Mouse (Mus musculus) heart, embryonic 16.5 days (tissue): ENCODE data around the gene Dclk1. TPM values are rescaled to one million over a fixed set of nuclear protein-coding genes. Genes with fewer than 3 reads are reported as not detected.

Experiments used
- ATAC-seq: fragments of 200-750 bp; cut with Nextera tagmentation; replicated peaks from 2 replicates; pipeline ENCODE4 v1.8.0; 2017; ENCODE audit warnings: moderate number of reproducible peaks; ENCODE audit not compliant: insufficient read depth, low FRiP score; ENCODE audit errors: extremely low read depth
- H3K27ac ChIP-seq: fragments of 300-500 bp; sonication (generic); 2 replicates; pipeline ENCODE4 v1.5.1; 2014; ENCODE audit warnings: mild to moderate bottlenecking, low read length, control low read depth, moderate library complexity
- H3K27me3 ChIP-seq: fragments of 300-500 bp; sonication (generic); 2 replicates; pipeline ENCODE4 v1.6.1; 2014; ENCODE audit warnings: low read length, mixed read lengths; ENCODE audit not compliant: control insufficient read depth, insufficient read depth
- H3K36me3 ChIP-seq: fragments of 300-500 bp; sonication (generic); 2 replicates; pipeline ENCODE4 v1.6.1; 2014; ENCODE audit not compliant: control insufficient read depth, insufficient read depth
- H3K4me1 ChIP-seq: fragments of 300-500 bp; sonication (generic); 2 replicates; pipeline ENCODE4 v1.6.1; 2014; ENCODE audit warnings: low read length, mixed read lengths; ENCODE audit not compliant: control insufficient read depth, insufficient read depth
- H3K4me2 ChIP-seq: fragments of 300-500 bp; sonication (generic); 2 replicates; pipeline ENCODE4 v1.6.1; 2014; ENCODE audit warnings: low read depth, mild to moderate bottlenecking, control low read depth, low read length
- H3K4me3 ChIP-seq: fragments of 300-500 bp; sonication (generic); 2 replicates; pipeline ENCODE4 v1.5.1; 2014; ENCODE audit warnings: mild to moderate bottlenecking, control low read depth, low read length
- H3K9ac ChIP-seq: fragments of 300-500 bp; sonication (generic); 2 replicates; pipeline ENCODE4 v1.6.1; 2014; ENCODE audit warnings: low read length, control low read depth
- H3K9me3 ChIP-seq: fragments of 300-500 bp; sonication (generic); replicated peaks from 2 replicates; pipeline ENCODE4 v1.6.1; 2016; ENCODE audit warnings: low read length; ENCODE audit not compliant: control insufficient read depth
- WGBS: fragments of 180-500 bp; shearing (Covaris S2); extraction: QIAGEN DNeasy Blood & Tissue Kit; methylation state at CpG from one replicate; pipeline ENCODE4 v1.1.7; 2014; 5-methylcytosine and 5-hydroxymethylcytosine counted together
- polyA plus RNA-seq: library from polyadenylated mRNA; unstranded; fragments of >200 nt; fragmentation: Nextera tagmentation; extraction: Ambion mirVana; gene quantifications from 2 replicates; pipeline ENCODE4 v1.2.1, GENCODE M21; 2015

The Dclk1 gene
- polyA plus RNA-seq, 1 experiment from 2014 or later: 5.4 TPM

DNA sequence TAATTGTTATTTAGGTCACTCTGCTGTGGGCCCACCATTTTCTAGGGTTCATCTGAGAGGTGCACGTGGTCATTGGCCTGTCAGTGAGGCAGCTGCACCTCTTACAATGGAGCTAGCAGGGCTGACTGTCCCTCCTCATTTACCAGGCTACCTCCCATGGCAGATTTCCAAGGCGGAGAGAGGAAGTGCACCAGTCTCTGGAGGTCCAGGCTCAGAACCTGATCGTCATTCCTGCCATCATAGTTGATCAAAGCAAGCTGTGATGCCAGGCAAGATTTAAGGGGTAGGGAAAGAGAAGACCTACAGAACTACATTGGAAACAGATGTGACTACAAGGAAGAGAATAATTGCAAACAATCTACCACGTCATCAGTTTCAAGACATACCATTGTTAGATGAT lies 308.8 kb downstream of the Dclk1 start:
- no peaks in the 10 kb centered on the region for H3K9me3 ChIP-seq
- no peak for ATAC-seq
- WGBS: 68% methylated on average over 4 of the region's 4 CpGs
- no peaks in the 10 kb centered on the region for H3K4me1 ChIP-seq
- H3K27ac ChIP-seq: no peak overlapping the region
- no peak overlapping the region for H3K9ac ChIP-seq
- H3K27me3 ChIP-seq: no peaks in the 10 kb centered on the region
- no peak overlapping the region for H3K4me2 ChIP-seq
- no peak overlapping the region for H3K4me3 ChIP-seq
- no peaks in the 10 kb centered on the region for H3K36me3 ChIP-seq

GRCm38 (mm10) chr3:55551912-55552311 lies 309.7 kb downstream of the Dclk1 start:
- H3K9ac ChIP-seq: no peak overlapping the region
- H3K9me3 ChIP-seq: no peaks in the 10 kb centered on the region
- H3K4me3 ChIP-seq: no peak overlapping the region
- H3K4me2 ChIP-seq: no peak overlapping the region
- H3K27ac ChIP-seq: no peak overlapping the region
- no peaks in the 10 kb centered on the region for H3K4me1 ChIP-seq
- H3K27me3 ChIP-seq: no peaks in the 10 kb centered on the region
- no peak for ATAC-seq
- H3K36me3 ChIP-seq: no peaks in the 10 kb centered on the region
- 80% methylated on average over 4 of the region's 4 CpGs for WGBS

DNA sequence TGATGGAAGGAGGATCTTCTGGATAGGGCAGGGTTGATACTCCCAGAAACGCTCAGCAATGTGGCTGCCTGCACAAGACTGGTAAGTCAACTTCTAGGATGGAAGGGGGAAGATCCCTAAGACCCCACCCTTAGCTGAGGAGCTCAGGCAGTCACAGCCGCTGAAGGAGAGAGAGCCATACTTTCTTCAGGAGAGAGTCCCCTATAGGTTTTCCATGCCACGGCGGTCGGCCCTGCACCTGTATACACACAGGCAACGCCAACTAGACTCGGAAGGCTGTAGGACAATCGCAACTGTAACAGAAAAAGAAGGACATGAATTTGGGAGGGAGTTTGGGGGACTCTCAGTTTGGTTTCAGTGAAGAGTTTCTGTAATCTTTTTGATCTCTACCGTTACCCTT lies 310.9 kb downstream of the Dclk1 start:
- Histone ChIP-seq H3K9ac (no peak overlapping the region), H3K27ac (no peak overlapping the region), H3K4me1 (no peaks in the 10 kb centered on the region), H3K9me3 (no peaks in the 10 kb centered on the region), H3K36me3 (no peaks in the 10 kb centered on the region), H3K4me3 (no peak overlapping the region), H3K27me3 (no peaks in the 10 kb centered on the region), H3K4me2 (no peak overlapping the region)
- no peak for ATAC-seq
- WGBS: 88% methylated on average over 9 of the region's 9 CpGs

GRCm38 (mm10) chr3:55555848-55556247 lies 313.7 kb downstream of the Dclk1 start:
- Histone ChIP-seq H3K36me3 (no peaks in the 10 kb centered on the region), H3K4me1 (no peaks in the 10 kb centered on the region), H3K9me3 (no peaks in the 10 kb centered on the region), H3K4me2 (no peak overlapping the region), H3K27ac (no peak overlapping the region), H3K27me3 (no peaks in the 10 kb centered on the region), H3K4me3 (no peak overlapping the region), H3K9ac (no peak overlapping the region)
- no peak for ATAC-seq
- WGBS: 87% methylated on average over 6 of the region's 6 CpGs

- H3K4me2 ChIP-seq: no peak overlapping the region
- H3K9ac ChIP-seq: no peak overlapping the region
- H3K27ac ChIP-seq: no peak overlapping the region
- no peaks in the 10 kb centered on the region for H3K36me3 ChIP-seq
- WGBS: 62% methylated on average over 1 of the region's 1 CpGs
- H3K9me3 ChIP-seq: no peaks in the 10 kb centered on the region
- H3K4me1 ChIP-seq: no peaks in the 10 kb centered on the region
- no peak for ATAC-seq
- no peak overlapping the region for H3K4me3 ChIP-seq
- H3K27me3 ChIP-seq: no peaks in the 10 kb centered on the region
Measured at GRCm38 (mm10) chr3:55558570-55558969, 316.4 kb downstream of the Dclk1 start.

DNA sequence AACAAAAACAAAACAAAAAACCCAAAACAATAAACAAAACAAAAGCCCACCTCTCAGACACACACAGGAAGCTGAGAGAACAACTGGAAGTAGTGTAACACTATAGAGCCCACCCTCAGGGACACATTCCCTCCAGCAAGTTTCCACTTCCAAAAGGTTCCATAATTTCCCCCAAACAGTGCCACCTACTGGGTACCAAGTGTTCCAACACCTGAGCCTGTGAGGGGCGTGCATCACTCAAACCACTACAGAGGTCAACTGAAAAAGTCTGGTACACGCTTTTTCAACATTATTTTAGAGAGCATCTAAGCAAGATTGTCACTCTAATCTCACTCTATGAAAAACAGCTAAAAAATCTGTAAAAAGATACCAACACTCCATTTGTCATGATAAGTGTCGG lies 325.3 kb downstream of the Dclk1 start:
- no peak overlapping the region for H3K9ac ChIP-seq
- no peak for ATAC-seq
- WGBS: 78% methylated on average over 3 of the region's 3 CpGs
- no peak overlapping the region for H3K4me3 ChIP-seq
- H3K4me2 ChIP-seq: no peak overlapping the region
- H3K27ac ChIP-seq: no peak overlapping the region
- no peaks in the 10 kb centered on the region for H3K36me3 ChIP-seq
- no peaks in the 10 kb centered on the region for H3K9me3 ChIP-seq
- H3K27me3 ChIP-seq: no peaks in the 10 kb centered on the region
- H3K4me1 ChIP-seq: no peaks in the 10 kb centered on the region

GRCm38 (mm10) chr3:55569539-55569938 lies 327.4 kb downstream of the Dclk1 start:
- no peaks in the 10 kb centered on the region for H3K9me3 ChIP-seq
- H3K4me3 ChIP-seq: no peak overlapping the region
- H3K4me2 ChIP-seq: no peak overlapping the region
- no peaks in the 10 kb centered on the region for H3K4me1 ChIP-seq
- H3K27me3 ChIP-seq: no peaks in the 10 kb centered on the region
- ATAC-seq: no peak
- H3K9ac ChIP-seq: no peak overlapping the region
- no peak overlapping the region for H3K27ac ChIP-seq
- 65% methylated on average over 10 of the region's 10 CpGs for WGBS
- H3K36me3 ChIP-seq: no peaks in the 10 kb centered on the region

DNA sequence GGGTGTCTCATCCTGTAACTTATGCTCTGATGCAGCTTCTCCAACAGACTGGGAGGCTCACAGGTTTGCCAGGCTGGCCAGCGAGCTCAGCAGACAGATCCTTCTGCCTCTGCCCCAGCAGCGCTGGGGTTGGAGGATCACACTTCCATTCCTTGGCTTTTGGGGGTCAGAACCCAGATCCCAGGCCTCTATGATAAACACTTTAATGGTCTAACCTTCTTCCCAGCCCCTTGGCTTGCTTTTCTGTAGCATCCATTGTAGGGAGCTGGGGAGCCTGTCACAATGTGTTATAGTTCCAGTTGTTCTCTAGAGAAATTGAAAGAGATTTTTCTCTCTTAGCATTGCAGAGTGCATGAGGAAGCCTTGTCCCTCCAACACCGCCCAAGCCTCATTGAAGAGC lies 328.9 kb downstream of the Dclk1 start:
- H3K36me3 ChIP-seq: no peaks in the 10 kb centered on the region
- no peak for ATAC-seq

GRCm38 (mm10) chr3:55571552-55572296 lies 329.6 kb downstream of the Dclk1 start:
- H3K9me3 ChIP-seq: no peaks in the 10 kb centered on the region
- 68% methylated on average over 11 of the region's 11 CpGs for WGBS
- ATAC-seq: no peak
- H3K9ac ChIP-seq: no peak overlapping the region
- no peaks in the 10 kb centered on the region for H3K4me1 ChIP-seq
- H3K27ac ChIP-seq: no peak overlapping the region
- no peak overlapping the region for H3K4me2 ChIP-seq
- no peaks in the 10 kb centered on the region for H3K36me3 ChIP-seq
- no peaks in the 10 kb centered on the region for H3K27me3 ChIP-seq
- H3K4me3 ChIP-seq: no peak overlapping the region

More for the DNA sequence above, 328.9 kb downstream of the Dclk1 start:
- Histone ChIP-seq H3K4me2 (no peak overlapping the region), H3K4me3 (no peak overlapping the region), H3K9me3 (no peaks in the 10 kb centered on the region), H3K27ac (no peak overlapping the region), H3K27me3 (no peaks in the 10 kb centered on the region), H3K9ac (no peak overlapping the region), H3K4me1 (no peaks in the 10 kb centered on the region)
- WGBS: 86% methylated on average over 3 of the region's 3 CpGs
